Mouse (Mus musculus): ENCODE data around the gene Per2.

The Per2 gene

DNA sequence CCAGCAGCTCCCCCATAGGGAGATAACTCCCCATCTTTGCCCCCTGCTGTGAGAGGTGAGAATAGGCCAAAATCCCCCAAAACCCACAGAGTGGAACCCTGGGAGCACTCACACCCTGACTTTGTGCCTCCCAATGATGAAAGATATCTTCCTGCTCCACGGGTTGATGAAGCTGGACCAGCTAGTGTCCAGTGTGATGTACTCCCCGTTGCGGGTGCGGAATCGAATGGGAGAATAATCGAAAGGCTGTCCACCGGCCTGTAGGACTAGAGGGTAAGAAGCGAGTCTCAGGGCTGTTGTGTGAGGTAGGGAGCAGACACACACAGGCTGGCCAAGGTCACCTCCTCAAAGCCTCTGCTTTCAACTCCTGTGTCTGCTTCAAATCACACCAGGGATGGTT is 24.2 kb downstream of the Per2 start:
- Histone ChIP-seq H3K27me3 (ENCODE audit: control insufficient read depth, insufficient read depth, low read length, poor library complexity, severe bottlenecking) (no peaks in the 10 kb centered on the region), H3K36me3 (ENCODE audit: control insufficient read depth, insufficient read depth, low read length, poor library complexity, severe bottlenecking) (no peaks in the 10 kb centered on the region)
- DNase-seq (ENCODE audit: low read depth, low spot score) = no peak

DNA sequence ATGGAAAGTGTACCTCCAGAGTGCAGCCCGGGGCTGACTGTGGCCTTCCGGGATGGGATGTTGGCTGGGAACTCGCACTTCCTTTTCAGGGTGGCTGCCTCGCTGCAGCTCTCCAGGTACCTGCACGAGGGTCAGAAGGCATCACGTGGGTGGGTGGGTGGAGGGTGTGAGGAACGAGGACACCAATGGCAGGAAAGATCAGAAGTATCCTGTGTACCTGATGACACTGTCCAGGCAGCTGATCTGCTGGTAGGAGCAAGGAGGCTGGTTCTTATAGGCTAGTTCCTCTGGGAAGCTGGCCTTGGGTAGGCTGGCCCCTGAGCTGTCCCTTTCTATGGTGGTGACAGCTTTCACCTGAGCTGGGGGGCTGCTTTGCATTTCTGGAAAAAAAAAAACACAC is 28.4 kb downstream of the Per2 start:
- no peaks in the 10 kb centered on the region for H3K36me3 ChIP-seq (ENCODE audit: control insufficient read depth, insufficient read depth, low read length, poor library complexity, severe bottlenecking)
- H3K27me3 ChIP-seq (ENCODE audit: control insufficient read depth, insufficient read depth, low read length, poor library complexity, severe bottlenecking) = no peaks in the 10 kb centered on the region
- DNase-seq (ENCODE audit: low read depth, low spot score) = no peak

GRCm38 (mm10) chr1:91429212-91429611 is 29.9 kb downstream of the Per2 start:
- Histone ChIP-seq H3K36me3 (ENCODE audit: control insufficient read depth, insufficient read depth, low read length, poor library complexity, severe bottlenecking) (no peaks in the 10 kb centered on the region), H3K27me3 (ENCODE audit: control insufficient read depth, insufficient read depth, low read length, poor library complexity, severe bottlenecking) (no peaks in the 10 kb centered on the region)
- DNase-seq (ENCODE audit: low read depth, low spot score) = no peak

DNA sequence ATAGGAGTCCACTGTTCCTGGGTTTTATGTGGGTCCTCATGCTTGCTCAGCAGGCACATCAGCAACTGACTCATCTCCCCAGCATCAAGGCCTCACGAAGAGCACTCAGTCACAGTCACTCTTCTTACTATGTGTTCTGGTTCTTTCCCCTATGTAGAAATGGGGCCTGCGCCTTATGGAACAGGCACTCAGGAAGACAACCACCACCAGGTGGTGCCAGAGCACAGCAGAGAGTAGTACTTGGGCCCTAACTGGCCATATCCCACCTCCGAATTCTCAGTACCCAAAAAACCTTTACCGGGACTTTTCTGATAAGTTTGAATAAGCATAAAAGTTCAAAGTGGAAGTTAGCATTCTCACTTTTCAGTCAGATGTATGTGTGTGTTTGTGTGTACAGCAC is 30.5 kb downstream of the Per2 start:
- H3K27me3 ChIP-seq (ENCODE audit: control insufficient read depth, insufficient read depth, low read length, poor library complexity, severe bottlenecking) = no peaks in the 10 kb centered on the region
- peak; percentile 84 for DNase-seq (ENCODE audit: low read depth, low spot score)
- H3K36me3 ChIP-seq (ENCODE audit: control insufficient read depth, insufficient read depth, low read length, poor library complexity, severe bottlenecking) = no peaks in the 10 kb centered on the region

DNA sequence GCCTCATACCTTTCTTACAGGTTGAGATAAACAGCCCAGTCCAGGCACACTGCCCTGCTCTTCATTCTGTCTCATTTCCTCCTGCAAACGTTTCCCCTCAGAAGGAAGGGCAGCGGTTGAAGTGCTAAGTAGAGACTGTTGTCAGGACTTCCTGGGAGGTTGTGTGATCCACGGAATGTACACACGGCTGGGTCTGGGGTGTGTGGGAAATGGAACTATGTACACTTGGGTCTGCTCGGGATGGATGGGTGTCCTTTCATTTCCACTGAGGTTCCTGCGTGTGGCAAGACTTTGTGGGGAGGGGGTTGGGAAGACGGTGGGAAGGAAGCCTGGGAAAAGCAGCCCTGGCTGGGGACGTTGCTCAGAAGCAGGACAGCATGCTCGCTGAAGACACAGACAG is 32.7 kb downstream of the Per2 start:
- DNase-seq (ENCODE audit: low read depth, low spot score) = no peak
- no peaks in the 10 kb centered on the region for H3K27me3 ChIP-seq (ENCODE audit: control insufficient read depth, insufficient read depth, low read length, poor library complexity, severe bottlenecking)
- no peaks in the 10 kb centered on the region for H3K36me3 ChIP-seq (ENCODE audit: control insufficient read depth, insufficient read depth, low read length, poor library complexity, severe bottlenecking)

- H3K27me3 ChIP-seq (ENCODE audit: control insufficient read depth, insufficient read depth, low read length, poor library complexity, severe bottlenecking) = no peaks in the 10 kb centered on the region
- no peaks in the 10 kb centered on the region for H3K36me3 ChIP-seq (ENCODE audit: control insufficient read depth, insufficient read depth, low read length, poor library complexity, severe bottlenecking)
- DNase-seq (ENCODE audit: low read depth, low spot score) = no peak
Observed at GRCm38 (mm10) chr1:91420601-91421065, 38.5 kb downstream of the Per2 start.

- no peak for DNase-seq (ENCODE audit: low read depth, low spot score)
- Histone ChIP-seq H3K36me3 (ENCODE audit: control insufficient read depth, insufficient read depth, low read length, poor library complexity, severe bottlenecking) (no peaks in the 10 kb centered on the region), H3K27me3 (ENCODE audit: control insufficient read depth, insufficient read depth, low read length, poor library complexity, severe bottlenecking) (no peaks in the 10 kb centered on the region)
Observed at GRCm38 (mm10) chr1:91419862-91420600, 39.1 kb downstream of the Per2 start.

GRCm38 (mm10) chr1:91417991-91418390 is 41.1 kb downstream of the Per2 start:
- no peaks in the 10 kb centered on the region for H3K27me3 ChIP-seq (ENCODE audit: control insufficient read depth, insufficient read depth, low read length, poor library complexity, severe bottlenecking)
- no peaks in the 10 kb centered on the region for H3K36me3 ChIP-seq (ENCODE audit: control insufficient read depth, insufficient read depth, low read length, poor library complexity, severe bottlenecking)
- DNase-seq (ENCODE audit: low read depth, low spot score) = no peak

- Histone ChIP-seq H3K36me3 (ENCODE audit: control insufficient read depth, insufficient read depth, low read length, poor library complexity, severe bottlenecking) (peaks cover 3% of the 10 kb centered on the region; the same call in 1 of the 2 replicates), H3K27me3 (ENCODE audit: control insufficient read depth, insufficient read depth, low read length, poor library complexity, severe bottlenecking) (no peaks in the 10 kb centered on the region)
- DNase-seq (ENCODE audit: low read depth, low spot score) = no peak
Observed at GRCm38 (mm10) chr1:91415311-91415710, 43.8 kb downstream of the Per2 start.

DNA sequence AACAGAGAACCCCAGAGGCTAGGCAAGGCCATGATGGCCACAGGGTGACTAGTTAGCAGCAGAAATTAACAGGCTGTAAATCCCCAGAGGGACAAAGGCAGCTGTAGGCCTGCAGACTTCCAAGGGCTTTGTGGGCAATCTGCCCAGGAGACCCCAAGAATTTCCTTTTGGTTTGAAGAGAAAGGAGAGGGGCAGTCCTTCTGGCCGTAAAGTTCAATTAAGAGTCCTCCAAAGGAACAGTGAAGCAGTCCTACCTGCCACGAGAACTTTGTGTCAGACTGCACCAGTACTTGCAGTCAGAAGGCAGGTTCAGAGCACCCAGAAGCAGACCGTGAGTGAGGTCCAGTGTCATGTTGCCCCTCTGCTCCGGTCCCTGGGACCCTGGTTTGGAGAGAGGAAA is 44.2 kb downstream of the Per2 start:
- Histone ChIP-seq H3K36me3 (ENCODE audit: control insufficient read depth, insufficient read depth, low read length, poor library complexity, severe bottlenecking) (peaks cover 3% of the 10 kb centered on the region; the same call in 1 of the 2 replicates), H3K27me3 (ENCODE audit: control insufficient read depth, insufficient read depth, low read length, poor library complexity, severe bottlenecking) (no peaks in the 10 kb centered on the region)
- DNase-seq (ENCODE audit: low read depth, low spot score) = no peak

DNA sequence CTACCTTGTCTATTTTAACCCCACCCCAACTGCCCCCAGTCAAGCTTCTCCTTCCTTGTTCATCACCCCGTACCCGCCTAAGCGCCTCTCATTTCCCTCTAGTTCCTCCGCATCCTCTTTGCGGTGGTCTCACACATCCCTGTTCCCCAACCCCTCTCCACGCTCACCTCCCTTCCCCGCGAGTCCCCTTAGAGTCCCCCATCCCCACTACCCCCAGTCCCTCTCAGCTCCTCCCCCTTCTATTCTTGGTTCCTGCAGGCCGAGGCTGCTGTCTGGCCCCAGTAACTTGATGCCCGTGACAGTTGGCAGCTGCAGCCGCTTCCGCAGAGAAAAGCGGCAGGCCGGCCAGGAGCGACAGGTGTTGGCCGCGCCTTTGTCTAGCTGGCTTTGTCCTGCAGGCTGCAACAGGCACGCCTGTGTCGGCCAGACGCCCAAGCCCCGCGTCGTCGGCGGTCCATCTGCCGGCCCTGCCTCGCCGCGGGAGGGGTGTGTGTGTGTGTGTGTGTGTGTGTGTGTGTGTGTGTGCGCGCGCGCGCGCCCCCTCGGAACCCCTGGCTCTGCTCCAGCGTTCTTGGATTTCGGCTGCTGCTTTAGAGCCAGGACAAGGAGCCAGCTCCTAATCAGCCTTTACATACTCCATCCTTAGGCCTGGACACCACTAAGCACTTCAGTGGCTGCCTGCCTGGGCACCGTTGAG is 45.1 kb downstream of the Per2 start, which contains the start of gene Hes6:
Gene Hes6 (minus strand): TSS at position 141 of the 697 bp plus-strand sequence.
- Histone ChIP-seq H3K36me3 (ENCODE audit: control insufficient read depth, insufficient read depth, low read length, poor library complexity, severe bottlenecking) (peaks cover 3% of the 10 kb centered on the region; the same call in 1 of the 2 replicates), H3K27me3 (ENCODE audit: control insufficient read depth, insufficient read depth, low read length, poor library complexity, severe bottlenecking) (no peaks in the 10 kb centered on the region)
- DNase-seq (ENCODE audit: low read depth, low spot score) = peak; percentile 57

DNA sequence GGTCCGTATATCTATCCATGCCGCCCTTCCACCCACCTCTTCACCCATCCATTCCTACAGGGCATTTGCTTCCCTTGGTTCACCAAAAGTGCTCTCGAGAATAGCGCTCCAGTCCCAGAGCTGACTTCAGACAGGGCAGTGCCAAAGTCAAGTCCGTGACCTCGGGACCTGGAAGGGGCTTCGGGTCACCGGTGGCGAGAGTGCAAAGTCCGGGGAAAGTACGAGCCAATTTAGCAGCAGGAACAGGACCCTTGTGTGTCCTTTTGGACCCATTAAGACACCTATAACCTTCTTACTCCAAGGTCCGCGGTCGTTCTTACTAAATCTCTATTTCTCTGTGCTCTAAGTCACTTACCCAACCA is 45.6 kb downstream of the Per2 start:
- DNase-seq (ENCODE audit: low read depth, low spot score) = no peak
- Histone ChIP-seq H3K36me3 (ENCODE audit: control insufficient read depth, insufficient read depth, low read length, poor library complexity, severe bottlenecking) (peaks cover 3% of the 10 kb centered on the region; the same call in 1 of the 2 replicates), H3K27me3 (ENCODE audit: control insufficient read depth, insufficient read depth, low read length, poor library complexity, severe bottlenecking) (no peaks in the 10 kb centered on the region)

GRCm38 (mm10) chr1:91413030-91413506 is 46.1 kb downstream of the Per2 start:
- peaks cover 3% of the 10 kb centered on the region; the same call in 1 of the 2 replicates for H3K36me3 ChIP-seq (ENCODE audit: control insufficient read depth, insufficient read depth, low read length, poor library complexity, severe bottlenecking)
- no peaks in the 10 kb centered on the region for H3K27me3 ChIP-seq (ENCODE audit: control insufficient read depth, insufficient read depth, low read length, poor library complexity, severe bottlenecking)
- DNase-seq (ENCODE audit: low read depth, low spot score) = peak; percentile 95

DNA sequence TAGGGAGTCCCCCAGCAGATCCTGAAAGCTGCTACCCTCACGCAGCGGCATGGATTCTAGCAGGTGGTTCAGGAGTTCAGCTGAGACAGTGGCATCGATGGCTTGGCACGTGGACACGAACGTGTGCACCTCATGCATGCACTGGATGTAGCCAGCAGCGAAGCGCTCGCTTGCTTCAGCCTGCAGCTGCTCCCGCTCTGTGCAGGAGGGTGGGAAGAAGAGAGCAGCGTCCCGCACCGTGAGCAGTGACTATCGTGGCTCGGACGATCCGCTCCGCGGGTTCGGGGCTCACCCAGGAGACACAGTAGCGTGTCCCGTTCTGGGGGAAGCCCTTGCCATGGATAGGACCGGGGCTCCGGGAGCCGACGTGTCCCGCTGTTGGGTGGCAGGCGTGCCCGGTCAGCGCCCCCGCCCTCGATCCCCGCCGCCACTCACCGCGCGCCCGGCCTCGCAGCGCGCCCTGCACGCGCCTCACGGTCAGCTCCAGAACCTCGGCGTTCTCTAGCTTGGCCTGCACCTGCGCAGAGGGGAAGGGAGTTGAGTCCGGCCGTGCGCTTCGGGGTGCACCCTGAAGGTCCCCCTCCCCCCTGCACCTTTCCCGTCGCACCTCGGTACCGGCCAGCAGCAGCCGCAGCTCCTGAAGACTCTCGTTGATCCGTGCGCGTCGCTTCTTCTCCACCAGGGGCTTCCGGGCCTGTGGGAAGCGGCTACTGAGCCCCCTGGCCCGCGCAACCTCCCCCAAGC is 46.7 kb downstream of the Per2 start:
- no peak for DNase-seq (ENCODE audit: low read depth, low spot score)
- H3K36me3 ChIP-seq (ENCODE audit: control insufficient read depth, insufficient read depth, low read length, poor library complexity, severe bottlenecking) = peaks cover 3% of the 10 kb centered on the region; the same call in 1 of the 2 replicates
- no peaks in the 10 kb centered on the region for H3K27me3 ChIP-seq (ENCODE audit: control insufficient read depth, insufficient read depth, low read length, poor library complexity, severe bottlenecking)

All from splenic B cell, adult 2 months (primary cell).